Mouse (Mus musculus) MEL (cell line): ENCODE measurements around the gene Mrps36. TPM values are rescaled to one million over a fixed set of nuclear protein-coding genes. Genes with fewer than 3 reads are reported as not detected.

Experiments
- DNase-seq: peaks from one replicate; pipeline ENCODE4 v3.0.0; 2011; ENCODE audit warnings: low read depth, low spot score
- H3K27ac ChIP-seq: 2 replicates; pipeline ENCODE4 v1.5.1; 2012; ENCODE audit warnings: low read depth, mild to moderate bottlenecking, control low read depth, low read length, moderate library complexity; ENCODE audit not compliant: control insufficient read depth
- H3K27me3 ChIP-seq, 2 experiments: fragments of 150-350 bp in 1 of 2; sonication (generic) in 1 of 2; 2 replicates each; pipeline ENCODE4 v1.6.1; 2012; ENCODE audit warnings: low read length in 2 of 2, mild to moderate bottlenecking in 2 of 2, improper control_type of control experiment in 1 of 2, moderate library complexity in 1 of 2; ENCODE audit not compliant: insufficient read depth in 2 of 2, control insufficient read depth in 1 of 2
- H3K36me3 ChIP-seq, 2 experiments: 2 replicates each; pipeline ENCODE4 v1.6.1; 2012 to 2014; ENCODE audit warnings: low read length in 2 of 2, improper control_type of control experiment in 1 of 2, inconsistent platforms in 1 of 2, mild to moderate bottlenecking in 1 of 2; ENCODE audit not compliant: insufficient read depth in 2 of 2, control insufficient read depth in 1 of 2
- H3K4me1 ChIP-seq, 2 experiments: fragments of 150-350 bp in 1 of 2; sonication (generic) in 1 of 2; 2 replicates each; pipeline ENCODE4 v1.6.1; 2012; ENCODE audit warnings: low read length in 2 of 2, improper control_type of control experiment in 1 of 2, mild to moderate bottlenecking in 1 of 2; ENCODE audit not compliant: insufficient read depth in 2 of 2, control insufficient read depth in 1 of 2
- H3K4me3 ChIP-seq, 2 experiments: fragments of 150-350 bp in 1 of 2; sonication (generic) in 1 of 2; 2 replicates each; pipeline ENCODE4 v1.5.1; 2012; ENCODE audit warnings: low read depth in 2 of 2, low read length in 2 of 2, mild to moderate bottlenecking in 2 of 2, moderate library complexity in 2 of 2, control low read depth in 1 of 2, improper control_type of control experiment in 1 of 2; ENCODE audit not compliant: control insufficient read depth in 1 of 2, insufficient read depth in 1 of 2
- H3K79me2 ChIP-seq: 2 replicates; pipeline ENCODE4 v1.6.1; 2012; ENCODE audit warnings: mild to moderate bottlenecking, low read length, moderate library complexity; ENCODE audit not compliant: control insufficient read depth, poor library complexity, insufficient read depth
- H3K9ac ChIP-seq: 2 replicates; pipeline ENCODE4 v1.6.1; 2012; ENCODE audit warnings: low read depth, mild to moderate bottlenecking, control low read depth, low read length, moderate library complexity; ENCODE audit not compliant: control insufficient read depth, poor library complexity, severe bottlenecking
- H3K9me3 ChIP-seq: fragments of 150-350 bp; sonication (generic); replicated peaks from 2 replicates; pipeline ENCODE4 v1.6.1; 2012; ENCODE audit warnings: mild to moderate bottlenecking, low read length, improper control_type of control experiment, moderate library complexity; ENCODE audit not compliant: insufficient read depth
- CHD1 ChIP-seq: IDR thresholded peaks from 2 replicates; pipeline ENCODE4 v1.6.1; 2012; ENCODE audit warnings: low read depth, mild to moderate bottlenecking, inconsistent platforms, low read length, improper control_type of control experiment
- CTCF ChIP-seq, 3 experiments: IDR thresholded peaks in 2 of 3; conservative IDR thresholded peaks in 1 of 3; 2 replicates each; pipeline ENCODE4 v1.5.1; 2011 to 2012; ENCODE audit warnings: low read length in 3 of 3, low read depth in 2 of 3, mild to moderate bottlenecking in 2 of 3, improper control_type of control experiment in 1 of 3, inconsistent platforms in 1 of 3, mixed read lengths in 1 of 3, moderate library complexity in 1 of 3; ENCODE audit not compliant: control insufficient read depth in 1 of 3, insufficient read depth in 1 of 3, poor library complexity in 1 of 3, severe bottlenecking in 1 of 3
- ELF1 ChIP-seq: IDR thresholded peaks from 2 replicates; pipeline ENCODE4 v1.6.1; 2014; ENCODE audit warnings: low read depth, mild to moderate bottlenecking, inconsistent platforms, low read length, improper control_type of control experiment, moderate library complexity
- GABPA ChIP-seq: IDR thresholded peaks from 2 replicates; pipeline ENCODE4 v1.6.1; 2012; ENCODE audit warnings: low read depth, mild to moderate bottlenecking, inconsistent platforms, low read length, improper control_type of control experiment, moderate library complexity
- HCFC1 ChIP-seq: IDR thresholded peaks from 2 replicates; pipeline ENCODE4 v1.6.1; 2012; ENCODE audit warnings: low read depth, mild to moderate bottlenecking, inconsistent platforms, low read length, improper control_type of control experiment, moderate library complexity
- JUND ChIP-seq: IDR thresholded peaks from 2 replicates; pipeline ENCODE4 v1.6.1; 2011; ENCODE audit warnings: low read depth, mild to moderate bottlenecking, improper control_type of control experiment, low read length
- KAT2A ChIP-seq: conservative IDR thresholded peaks from 2 replicates; pipeline ENCODE4 v1.6.1; 2012; ENCODE audit warnings: low read depth, low read length, improper control_type of control experiment, inconsistent platforms
- MEF2A ChIP-seq: IDR thresholded peaks from 2 replicates; pipeline ENCODE4 v1.6.1; 2014; ENCODE audit warnings: low read depth, mild to moderate bottlenecking, inconsistent platforms, low read length, improper control_type of control experiment; ENCODE audit not compliant: poor library complexity, insufficient replicate concordance, severe bottlenecking; ENCODE audit errors: extremely low read depth
- MXI1 ChIP-seq: IDR thresholded peaks from 2 replicates; pipeline ENCODE4 v1.6.1; 2011; ENCODE audit warnings: mild to moderate bottlenecking, low read depth, low read length, improper control_type of control experiment
- MYB ChIP-seq: IDR thresholded peaks from 2 replicates; pipeline ENCODE4 v1.6.1; 2011; ENCODE audit warnings: mild to moderate bottlenecking, low read depth, low read length, improper control_type of control experiment
- MYC ChIP-seq: IDR thresholded peaks from 2 replicates; pipeline ENCODE4 v1.6.1; 2011; ENCODE audit warnings: low read depth, mild to moderate bottlenecking, low read length, improper control_type of control experiment, moderate library complexity
- NELFE ChIP-seq: IDR thresholded peaks from 2 replicates; pipeline ENCODE4 v1.6.1; 2011; ENCODE audit warnings: low read depth, low read length, improper control_type of control experiment
- POLR2AphosphoS2 ChIP-seq: IDR thresholded peaks from 2 replicates; pipeline ENCODE4 v1.6.1; 2011; ENCODE audit warnings: low read length, improper control_type of control experiment
- POLR2AphosphoS5 ChIP-seq: IDR thresholded peaks from 2 replicates; pipeline ENCODE4 v1.6.1; 2012; ENCODE audit warnings: low read depth, borderline replicate concordance, mild to moderate bottlenecking, inconsistent platforms, low read length, moderate library complexity, mixed read lengths
- RAD21 ChIP-seq: IDR thresholded peaks from 2 replicates; pipeline ENCODE4 v1.6.1; 2011; ENCODE audit warnings: mild to moderate bottlenecking, low read depth, low read length, improper control_type of control experiment
- RCOR1 ChIP-seq: IDR thresholded peaks from 2 replicates; pipeline ENCODE4 v1.6.1; 2012; ENCODE audit warnings: low read depth, mild to moderate bottlenecking, inconsistent platforms, low read length, improper control_type of control experiment
- SIN3A ChIP-seq: IDR thresholded peaks from 2 replicates; pipeline ENCODE4 v1.6.1; 2012; ENCODE audit warnings: low read length, improper control_type of control experiment, inconsistent platforms
- SMC3 ChIP-seq: IDR thresholded peaks from 2 replicates; pipeline ENCODE4 v1.6.1; 2011; ENCODE audit warnings: low read depth, low read length, improper control_type of control experiment
- ZC3H11A ChIP-seq: IDR thresholded peaks from 2 replicates; pipeline ENCODE4 v1.6.1; 2012; ENCODE audit warnings: low read depth, mild to moderate bottlenecking, inconsistent platforms, low read length, improper control_type of control experiment
- ZKSCAN1 ChIP-seq: IDR thresholded peaks from 2 replicates; pipeline ENCODE4 v1.6.1; 2012; ENCODE audit warnings: low read depth, mild to moderate bottlenecking, inconsistent platforms, low read length, improper control_type of control experiment, moderate library complexity
- ZMIZ1 ChIP-seq: IDR thresholded peaks from 2 replicates; pipeline ENCODE4 v1.6.1; 2012; ENCODE audit warnings: low read depth, mild to moderate bottlenecking, inconsistent platforms, low read length, improper control_type of control experiment, moderate library complexity
- ZNF384 ChIP-seq: IDR thresholded peaks from 2 replicates; pipeline ENCODE4 v1.6.1; 2012; ENCODE audit warnings: low read depth, mild to moderate bottlenecking, inconsistent platforms, low read length, improper control_type of control experiment
- polyA plus RNA-seq, 2 experiments: library from polyadenylated mRNA; stranded (reverse) in 1 of 2; unstranded in 1 of 2; fragments of >175 nt in 1 of 2; fragments of >200 nt in 1 of 2; gene quantifications; 2 replicates each; pipeline versions ENCODE4 v1.2.1 to v1.2.4; 2012; ENCODE audit warnings: low replicate concordance in 2 of 2, low read depth in 1 of 2; ENCODE audit not compliant: insufficient read length in 2 of 2, insufficient read depth in 1 of 2, missing spikeins in 1 of 2
- total RNA-seq: library from RNA; depleted of rRNA; stranded (reverse); fragments of 300-350 nt; gene quantifications from 2 replicates; pipeline ENCODE4 v1.2.3, GENCODE M21; 2012; rRNA removed

Gene Mrps36
- total and polyA plus RNA-seq, 3 experiments = 73.1 to 91.1 TPM; not detected in 1

- H3K4me3 ChIP-seq = no peak overlapping the region
- H3K9ac ChIP-seq = no peak overlapping the region
- H3K27me3 ChIP-seq = no peaks in the 10 kb centered on the region
- no peaks in the 10 kb centered on the region; a peak in 1 of 4 replicates for H3K4me1 ChIP-seq
- DNase-seq = peak; percentile 59
- no peaks in the 10 kb centered on the region for H3K9me3 ChIP-seq
- peaks cover 0 to 3% of the 10 kb centered on the region in 2 experiments; a peak in 2 of 4 replicates for H3K36me3 ChIP-seq
- TF ChIP-seq MEF2A (no peak), HCFC1 (no peak), RAD21 (peak; percentile 74), NELFE (no peak), ZC3H11A (peak; percentile 47), JUND (no peak), RCOR1 (no peak), MXI1 (no peak), SIN3A (no peak), CTCF (IDR thresholded peaks at IDR 0.05 in 2 of 3, conservative IDR thresholded peaks at IDR 0.05 in 1 of 3; ENCODE audit: control insufficient read depth in 1 of 3, insufficient read depth in 1 of 3, low read depth in 2 of 3, low read length in 3 of 3, poor library complexity in 1 of 3, severe bottlenecking in 1 of 3) (peak in 2 of 3 experiments; percentile 49 to 66; a peak in 5 of 6 replicates), ZMIZ1 (no peak), ELF1 (no peak), CHD1 (no peak), POLR2AphosphoS2 (no peak), MYC (no peak), SMC3 (peak; percentile 62), ZNF384 (no peak), POLR2AphosphoS5 (no peak), MYB (no peak), ZKSCAN1 (no peak), GABPA (no peak), KAT2A (no peak)
- TF ChIP-seq, all 39 proteins: peak for 4
- no peaks in the 10 kb centered on the region for H3K79me2 ChIP-seq
- H3K27ac ChIP-seq = no peak overlapping the region
Observed at GRCm38 (mm10) chr13:100687513-100687912, 56.9 kb downstream of the Mrps36 start.

Other genes starting within 250 kb of the Mrps36 start
- gene Ocln, start 191.9 kb downstream of the Mrps36 start, total RNA-seq = 0.23 and 0.31 TPM in 2 replicates
- under 1 TPM in 1 of 2 experiments, not detected in 1; 0.58 TPM for gene Ocln, start 191.9 kb downstream of the Mrps36 start, polyA plus RNA-seq
- gene Marveld2, start 127.7 kb downstream of the Mrps36 start, total RNA-seq = not detected in 2 replicates
- not detected for gene Marveld2, start 127.7 kb downstream of the Mrps36 start, polyA plus RNA-seq
- 234 and 247 TPM in 2 replicates for gene Ak6, start 93.7 kb downstream of the Mrps36 start, total RNA-seq
- gene Ak6, start 93.7 kb downstream of the Mrps36 start, polyA plus RNA-seq = 100 to 1,000 TPM; 199 to 216 TPM
- gene Rad17, start 93.6 kb downstream of the Mrps36 start, total RNA-seq = 29.4 and 31.2 TPM in 2 replicates
- 10 to 100 TPM in 1 of 2 experiments, not detected in 1; 21.7 TPM for gene Rad17, start 93.6 kb downstream of the Mrps36 start, polyA plus RNA-seq
- gene Taf9, start 93.1 kb downstream of the Mrps36 start, total RNA-seq = 19.8 and 23.7 TPM in 2 replicates
- 10 to 100 TPM in 1 of 2 experiments, not detected in 1; 38.5 TPM for gene Taf9, start 93.1 kb downstream of the Mrps36 start, polyA plus RNA-seq
- gene Ccdc125, start 74.9 kb downstream of the Mrps36 start, total RNA-seq = not detected in 2 replicates
- gene Ccdc125, start 74.9 kb downstream of the Mrps36 start, polyA plus RNA-seq = under 1 TPM in 1 of 2 experiments, not detected in 1; 0.29 TPM
- 63.0 and 67.7 TPM in 2 replicates for gene Cdk7, start 13.7 kb downstream of the Mrps36 start, total RNA-seq
- gene Cdk7, start 13.7 kb downstream of the Mrps36 start, polyA plus RNA-seq = 10 to 100 TPM in 1 of 2 experiments, not detected in 1; 87.1 TPM
- 32.2 and 33.3 TPM in 2 replicates for gene Cenph, start 31.2 kb upstream of the Mrps36 start, total RNA-seq
- 10 to 100 TPM in 1 of 2 experiments, not detected in 1; 48.8 TPM for gene Cenph, start 31.2 kb upstream of the Mrps36 start, polyA plus RNA-seq
- 139 and 185 TPM in 2 replicates for gene Ccnb1, start 41.9 kb upstream of the Mrps36 start, total RNA-seq
- 100 to 1,000 TPM; 229 to 682 TPM for gene Ccnb1, start 41.9 kb upstream of the Mrps36 start, polyA plus RNA-seq
- 56.2 and 58.3 TPM in 2 replicates for gene Slc30a5, start 88.8 kb upstream of the Mrps36 start, total RNA-seq
- 10 to 100 TPM in 1 of 2 experiments, not detected in 1; 57.4 TPM for gene Slc30a5, start 88.8 kb upstream of the Mrps36 start, polyA plus RNA-seq